Mouse (Mus musculus): ENCODE measurements around the gene Pisd. TPM values are rescaled to one million over a fixed set of nuclear protein-coding genes. Genes with fewer than 3 reads are reported as not detected.
"Not testable (repeated sequence)": the region's sequence is repeated elsewhere in the genome, so short reads cannot be mapped to it uniquely, and the experiment has no call there.

The Pisd gene
- polyA plus RNA-seq (2014; fragmentation: Nextera tagmentation; extraction: Ambion mirVana) = 91.6 and 99.9 TPM in 2 replicates

DNA sequence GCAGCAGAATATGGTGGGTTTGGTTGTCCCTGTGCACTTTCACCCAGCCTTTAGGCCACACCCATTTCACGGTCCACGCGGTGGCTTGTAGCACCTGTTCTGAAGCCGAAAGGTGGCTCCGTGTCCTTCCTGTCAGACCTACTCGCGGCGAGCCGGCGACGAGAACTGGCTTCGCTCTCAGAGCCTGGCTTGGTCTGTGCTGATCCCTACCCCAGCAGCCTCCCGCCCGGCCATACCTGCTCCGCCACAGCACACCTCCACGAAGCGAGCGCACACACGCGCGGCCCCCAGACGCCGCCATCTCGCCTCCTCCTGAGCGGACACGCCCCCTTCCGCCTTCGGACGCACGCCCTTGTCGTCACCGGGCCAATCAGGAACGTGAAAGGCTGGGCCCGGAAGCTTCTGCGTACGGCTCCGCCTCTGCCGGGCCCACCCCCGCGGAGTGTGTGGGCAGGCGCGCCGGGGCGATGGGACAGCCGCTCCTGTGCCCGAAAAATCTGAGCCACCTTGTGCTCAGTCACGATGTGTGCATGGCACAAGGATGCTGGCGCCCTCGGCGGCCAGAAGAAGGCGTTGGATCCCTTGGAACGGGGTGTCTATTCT is at the start of gene Pisd:
Pisd (minus strand) TSS at position 334 of the 603 bp plus-strand sequence.
- Histone ChIP-seq H3K4me1 (ENCODE audit: control insufficient read depth, insufficient read depth, low read length) (peaks cover 5% of the 10 kb centered on the region; the same call in 1 of the 2 replicates), H3K9me3 (ENCODE audit: control insufficient read depth, low read length) (no peaks in the 10 kb centered on the region), H3K36me3 (ENCODE audit: control insufficient read depth, insufficient read depth, low read length) (no peaks in the 10 kb centered on the region), H3K4me3 (ENCODE audit: low read depth, low read length) (peak within 1 kb of the TSS; percentile 85), H3K27ac (ENCODE audit: low read depth, low read length) (peak within 1 kb of the TSS; percentile 67), H3K4me2 (ENCODE audit: low read depth, low read length) (peak within 1 kb of the TSS; percentile 89), H3K27me3 (ENCODE audit: control insufficient read depth, insufficient read depth, low read length) (no peaks in the 10 kb centered on the region), H3K9ac (replicated peaks; ENCODE audit: low read depth, low read length) (peak within 1 kb of the TSS; percentile 62)
- under 1% methylated on average over 51 of the region's 52 CpGs for WGBS
- peak; percentile 99 for ATAC-seq (ENCODE audit: low read depth)

GRCm38 (mm10) chr5:32834497-32834896 is 49.1 kb upstream of the Pisd start:
- ATAC-seq (ENCODE audit: low read depth) = no peak
- Histone ChIP-seq H3K4me3 (ENCODE audit: low read depth, low read length) (no peak overlapping the region), H3K36me3 (ENCODE audit: control insufficient read depth, insufficient read depth, low read length) (peaks cover 47% of the 10 kb centered on the region), H3K9me3 (ENCODE audit: control insufficient read depth, low read length) (no peaks in the 10 kb centered on the region), H3K27me3 (ENCODE audit: control insufficient read depth, insufficient read depth, low read length) (no peaks in the 10 kb centered on the region), H3K27ac (ENCODE audit: low read depth, low read length) (no peak overlapping the region), H3K4me1 (ENCODE audit: control insufficient read depth, insufficient read depth, low read length) (no peaks in the 10 kb centered on the region), H3K9ac (replicated peaks; ENCODE audit: low read depth, low read length) (no peak overlapping the region), H3K4me2 (ENCODE audit: low read depth, low read length) (no peak overlapping the region)
- 94% methylated on average over 1 of the region's 1 CpGs for WGBS

DNA sequence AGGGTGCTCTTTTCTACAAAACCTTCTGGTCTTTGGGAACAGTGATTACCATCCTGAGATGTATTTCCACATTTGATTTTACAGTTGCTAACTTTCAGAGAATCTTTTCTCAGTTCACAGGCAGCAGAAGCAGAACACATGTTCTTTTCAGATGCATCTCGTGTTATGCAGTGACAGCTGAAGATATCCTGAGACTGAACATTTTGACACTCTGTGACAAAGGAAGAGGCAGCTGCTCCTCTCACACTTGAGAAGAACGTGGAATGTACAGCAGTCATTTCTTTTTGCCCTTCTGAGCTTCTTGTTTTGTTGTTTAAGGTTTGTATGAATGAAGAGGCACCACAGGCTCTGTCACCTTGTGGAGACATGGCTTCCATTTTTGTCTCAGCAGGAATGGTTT is 44.6 kb upstream of the Pisd start:
- Histone ChIP-seq H3K36me3 (ENCODE audit: control insufficient read depth, insufficient read depth, low read length) (peaks cover 41% of the 10 kb centered on the region), H3K4me2 (ENCODE audit: low read depth, low read length) (no peak overlapping the region), H3K9ac (replicated peaks; ENCODE audit: low read depth, low read length) (no peak overlapping the region), H3K4me1 (ENCODE audit: control insufficient read depth, insufficient read depth, low read length) (no peaks in the 10 kb centered on the region), H3K4me3 (ENCODE audit: low read depth, low read length) (no peak overlapping the region), H3K27me3 (ENCODE audit: control insufficient read depth, insufficient read depth, low read length) (no peaks in the 10 kb centered on the region), H3K27ac (ENCODE audit: low read depth, low read length) (no peak overlapping the region), H3K9me3 (ENCODE audit: control insufficient read depth, low read length) (no peaks in the 10 kb centered on the region)
- WGBS = 96% methylated on average over 2 of the region's 2 CpGs
- ATAC-seq (ENCODE audit: low read depth) = no peak

DNA sequence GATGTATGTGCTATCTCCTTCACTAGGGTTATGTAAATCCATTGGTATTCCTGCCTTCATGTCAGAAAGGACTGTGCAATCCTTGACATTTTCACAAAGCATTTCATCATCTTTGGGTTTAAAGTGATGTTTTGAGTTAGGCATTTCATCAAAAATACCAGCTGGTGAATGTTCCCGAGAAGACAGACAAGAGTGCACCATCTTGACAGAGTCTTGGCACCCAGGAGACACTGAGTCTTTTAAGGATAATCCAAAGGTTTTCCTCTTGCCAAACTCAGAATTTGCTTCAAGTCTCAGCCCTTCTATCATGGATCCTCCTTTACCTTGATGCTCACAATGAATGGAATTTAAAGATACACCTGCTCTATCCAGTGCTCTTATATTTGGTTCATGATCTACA is 43.3 kb upstream of the Pisd start:
- H3K9me3 ChIP-seq (ENCODE audit: control insufficient read depth, low read length); H3K27ac ChIP-seq (ENCODE audit: low read depth, low read length); H3K4me1 ChIP-seq (ENCODE audit: control insufficient read depth, insufficient read depth, low read length); H3K4me3 ChIP-seq (ENCODE audit: low read depth, low read length); ATAC-seq (ENCODE audit: low read depth); H3K9ac ChIP-seq (replicated peaks; ENCODE audit: low read depth, low read length); H3K4me2 ChIP-seq (ENCODE audit: low read depth, low read length); H3K27me3 ChIP-seq (ENCODE audit: control insufficient read depth, insufficient read depth, low read length): not testable (repeated sequence)
- peaks cover 33% of the 10 kb centered on the region for H3K36me3 ChIP-seq (ENCODE audit: control insufficient read depth, insufficient read depth, low read length)
- WGBS = 100% methylated on average over 1 of the region's 1 CpGs

DNA sequence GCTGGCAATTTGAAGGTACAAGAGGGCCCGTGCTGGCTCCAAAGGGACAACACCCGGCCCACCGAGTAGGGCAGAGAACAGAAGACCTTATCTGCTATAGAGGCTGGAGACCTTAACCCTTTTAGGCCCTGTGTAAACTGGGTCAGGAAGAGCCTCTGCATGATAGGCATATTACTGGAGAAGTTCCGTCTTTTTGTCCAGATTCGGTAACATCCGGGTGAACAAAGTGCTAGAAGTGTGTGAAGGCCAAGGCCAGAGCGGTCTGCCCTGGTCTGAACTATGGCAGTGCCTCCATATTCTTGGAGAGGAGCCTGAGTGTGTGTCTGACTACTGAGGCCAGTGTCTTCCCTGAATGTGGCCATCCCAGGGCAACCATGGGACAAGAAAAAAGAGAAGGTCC is 41.6 kb upstream of the Pisd start, which contains the start of gene Gm20671:
Gm20671 (minus strand) TSS at position 101 of the 400 bp plus-strand sequence.
- Histone ChIP-seq H3K4me3 (ENCODE audit: low read depth, low read length) (no peak within 1 kb of the TSS), H3K27ac (ENCODE audit: low read depth, low read length) (no peak within 1 kb of the TSS), H3K27me3 (ENCODE audit: control insufficient read depth, insufficient read depth, low read length) (no peaks in the 10 kb centered on the region), H3K9me3 (ENCODE audit: control insufficient read depth, low read length) (no peaks in the 10 kb centered on the region), H3K36me3 (ENCODE audit: control insufficient read depth, insufficient read depth, low read length) (peaks cover 27% of the 10 kb centered on the region), H3K4me1 (ENCODE audit: control insufficient read depth, insufficient read depth, low read length) (no peaks in the 10 kb centered on the region), H3K4me2 (ENCODE audit: low read depth, low read length) (no peak within 1 kb of the TSS), H3K9ac (replicated peaks; ENCODE audit: low read depth, low read length) (no peak within 1 kb of the TSS)
- 88% methylated on average over 7 of the region's 7 CpGs for WGBS
- no peak for ATAC-seq (ENCODE audit: low read depth)

DNA sequence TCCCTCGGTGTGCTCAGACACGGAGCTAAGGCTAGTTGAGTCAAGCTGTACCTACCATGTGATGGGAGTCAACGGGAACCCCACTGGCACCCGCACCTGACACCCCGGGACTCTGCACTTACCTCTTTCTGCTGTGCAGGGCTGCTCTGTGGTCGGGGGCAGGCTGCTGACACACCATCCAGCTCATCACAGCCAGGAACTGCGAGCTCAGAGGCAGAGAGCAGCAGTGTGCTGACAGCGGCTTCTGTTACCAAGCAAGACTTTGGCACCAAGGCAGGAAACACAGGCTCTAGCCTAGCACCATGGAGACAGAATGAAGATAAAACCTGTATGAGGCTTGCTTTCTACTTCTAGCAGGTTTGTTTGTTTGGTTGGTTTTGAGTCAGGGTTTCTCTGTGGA is 35.0 kb upstream of the Pisd start:
- no peak overlapping the region for H3K4me2 ChIP-seq (ENCODE audit: low read depth, low read length)
- WGBS = 95% methylated on average over 8 of the region's 8 CpGs
- H3K4me3 ChIP-seq (ENCODE audit: low read depth, low read length) = no peak overlapping the region
- H3K27me3 ChIP-seq (ENCODE audit: control insufficient read depth, insufficient read depth, low read length) = no peaks in the 10 kb centered on the region
- peaks cover 23% of the 10 kb centered on the region for H3K36me3 ChIP-seq (ENCODE audit: control insufficient read depth, insufficient read depth, low read length)
- no peak overlapping the region for H3K27ac ChIP-seq (ENCODE audit: low read depth, low read length)
- ATAC-seq (ENCODE audit: low read depth) = no peak
- H3K9ac ChIP-seq (replicated peaks; ENCODE audit: low read depth, low read length) = no peak overlapping the region
- H3K4me1 ChIP-seq (ENCODE audit: control insufficient read depth, insufficient read depth, low read length) = no peaks in the 10 kb centered on the region
- H3K9me3 ChIP-seq (ENCODE audit: control insufficient read depth, low read length) = no peaks in the 10 kb centered on the region

GRCm38 (mm10) chr5:32815396-32815795 is 29.9 kb upstream of the Pisd start:
- H3K27me3 ChIP-seq (ENCODE audit: control insufficient read depth, insufficient read depth, low read length) = no peaks in the 10 kb centered on the region
- H3K4me1 ChIP-seq (ENCODE audit: control insufficient read depth, insufficient read depth, low read length) = no peaks in the 10 kb centered on the region
- peaks cover 28% of the 10 kb centered on the region for H3K36me3 ChIP-seq (ENCODE audit: control insufficient read depth, insufficient read depth, low read length)
- H3K9me3 ChIP-seq (ENCODE audit: control insufficient read depth, low read length) = no peaks in the 10 kb centered on the region
- H3K4me3 ChIP-seq (ENCODE audit: low read depth, low read length) = no peak overlapping the region
- no peak overlapping the region for H3K9ac ChIP-seq (replicated peaks; ENCODE audit: low read depth, low read length)
- ATAC-seq (ENCODE audit: low read depth) = no peak
- 95% methylated on average over 4 of the region's 4 CpGs for WGBS
- no peak overlapping the region for H3K4me2 ChIP-seq (ENCODE audit: low read depth, low read length)
- H3K27ac ChIP-seq (ENCODE audit: low read depth, low read length) = no peak overlapping the region

GRCm38 (mm10) chr5:32786454-32786853 is 1.0 kb upstream of the Pisd start:
- not testable (repeated sequence) for H3K4me1 ChIP-seq (ENCODE audit: control insufficient read depth, insufficient read depth, low read length); H3K27me3 ChIP-seq (ENCODE audit: control insufficient read depth, insufficient read depth, low read length); H3K9ac ChIP-seq (replicated peaks; ENCODE audit: low read depth, low read length); H3K4me3 ChIP-seq (ENCODE audit: low read depth, low read length); H3K4me2 ChIP-seq (ENCODE audit: low read depth, low read length); H3K27ac ChIP-seq (ENCODE audit: low read depth, low read length); H3K9me3 ChIP-seq (ENCODE audit: control insufficient read depth, low read length); ATAC-seq (ENCODE audit: low read depth); H3K36me3 ChIP-seq (ENCODE audit: control insufficient read depth, insufficient read depth, low read length)
- WGBS = 86% methylated on average over 1 of the region's 1 CpGs

DNA sequence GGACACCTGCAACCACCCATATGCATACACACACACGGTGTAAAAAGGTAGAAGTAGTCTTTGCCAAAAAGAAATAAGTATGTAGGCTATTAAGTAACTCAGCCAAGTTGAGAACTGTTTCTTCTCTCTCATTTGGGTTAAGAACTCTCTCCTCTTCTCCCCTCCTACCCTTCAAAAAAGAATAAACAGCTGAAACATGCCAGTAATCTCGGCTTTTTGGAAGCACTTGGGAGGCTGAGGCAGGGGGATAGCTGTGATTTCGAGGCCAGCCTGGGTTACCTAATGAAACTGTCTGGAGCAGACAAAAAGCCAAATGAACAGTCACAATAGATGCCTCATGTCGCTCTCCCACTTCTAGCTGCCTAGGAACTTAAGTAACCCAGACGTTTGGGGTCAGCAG is 720 bp downstream of the Pisd start:
- WGBS = 20% methylated on average over 5 of the region's 5 CpGs
- H3K27ac ChIP-seq (ENCODE audit: low read depth, low read length) = no peak overlapping the region

More for the DNA sequence above, 720 bp downstream of the Pisd start:
- peak overlapping the region; percentile 62 for H3K9ac ChIP-seq (replicated peaks; ENCODE audit: low read depth, low read length)
- peaks cover 5% of the 10 kb centered on the region; the same call in 1 of the 2 replicates for H3K4me1 ChIP-seq (ENCODE audit: control insufficient read depth, insufficient read depth, low read length)
- no peaks in the 10 kb centered on the region for H3K36me3 ChIP-seq (ENCODE audit: control insufficient read depth, insufficient read depth, low read length)
- H3K4me3 ChIP-seq (ENCODE audit: low read depth, low read length) = peak overlapping the region; percentile 85
- H3K27me3 ChIP-seq (ENCODE audit: control insufficient read depth, insufficient read depth, low read length) = no peaks in the 10 kb centered on the region
- H3K9me3 ChIP-seq (ENCODE audit: control insufficient read depth, low read length) = no peaks in the 10 kb centered on the region
- ATAC-seq (ENCODE audit: low read depth) = no peak
- H3K4me2 ChIP-seq (ENCODE audit: low read depth, low read length) = peak overlapping the region; percentile 89

Data from neural tube, embryonic 14.5 days (tissue).